Mouse (Mus musculus) liver, adult 2 months (tissue): ENCODE results near the gene Pah. TPM values are rescaled to one million over a fixed set of nuclear protein-coding genes. Genes with fewer than 3 reads are reported as not detected.

Source experiments
- DNase-seq: peaks from one replicate; pipeline ENCODE4 v3.0.0-alpha.2; 2011; ENCODE audit warnings: low read depth, low spot score; ENCODE audit errors: extremely low read depth
- H3K27ac ChIP-seq: fragments of 200-500 bp; replicated peaks from 2 replicates; pipeline ENCODE4 v1.5.1; 2012; ENCODE audit warnings: low read depth, mild to moderate bottlenecking, control low read depth, inconsistent platforms, low read length; ENCODE audit not compliant: insufficient read depth
- H3K27me3 ChIP-seq: fragments of 200-500 bp; 2 replicates; pipeline ENCODE4 v1.6.1; 2012; ENCODE audit warnings: mild to moderate bottlenecking, moderate library complexity, low read length, inconsistent platforms; ENCODE audit not compliant: control insufficient read depth, insufficient read depth
- H3K36me3 ChIP-seq: fragments of 200-500 bp; 2 replicates; pipeline ENCODE4 v1.6.1; 2012; ENCODE audit warnings: low read length, inconsistent platforms; ENCODE audit not compliant: control insufficient read depth, insufficient read depth
- H3K4me1 ChIP-seq: fragments of 200-500 bp; 2 replicates; pipeline ENCODE4 v1.6.1; 2011; ENCODE audit warnings: low read length; ENCODE audit not compliant: control insufficient read depth, insufficient read depth
- H3K4me3 ChIP-seq: fragments of 200-500 bp; 2 replicates; pipeline ENCODE4 v1.5.1; 2011; ENCODE audit warnings: low read depth, mild to moderate bottlenecking, control low read depth, low read length, moderate library complexity; ENCODE audit not compliant: insufficient read depth
- H3K79me2 ChIP-seq: fragments of 200-500 bp; 2 replicates; pipeline ENCODE4 v1.6.1; 2012; ENCODE audit warnings: inconsistent platforms, mild to moderate bottlenecking, low read length, moderate library complexity; ENCODE audit not compliant: control insufficient read depth, insufficient read depth
- H3K9ac ChIP-seq: fragments of 200-500 bp; 2 replicates; pipeline ENCODE4 v1.6.1; 2012; ENCODE audit warnings: low read depth, mild to moderate bottlenecking, control low read depth, inconsistent platforms, low read length
- CTCF ChIP-seq: fragments of 200-500 bp; IDR thresholded peaks from 2 replicates; pipeline ENCODE4 v1.5.1; 2011; ENCODE audit warnings: low read depth, low read length, control low read depth
- POLR2A ChIP-seq: fragments of 200-500 bp; IDR thresholded peaks from 2 replicates; pipeline ENCODE4 v1.6.1; 2011; ENCODE audit warnings: low read length, control low read depth; ENCODE audit not compliant: insufficient read depth; ENCODE audit errors: extremely low read depth
- WGBS: fragments of 180-500 bp; shearing (Covaris S2); methylation state at CpG from one replicate; pipeline ENCODE4 v1.1.7; 2018; 5-methylcytosine and 5-hydroxymethylcytosine counted together
- polyA plus RNA-seq: library from polyadenylated mRNA; depleted of rRNA; stranded (reverse); fragments of >200 nt; gene quantifications from 2 replicates; pipeline ENCODE4 v1.2.3, GENCODE M21; 2012; rRNA removed
- total RNA-seq: library from RNA; depleted of rRNA; stranded (reverse); fragments of >200 nt; gene quantifications from 2 replicates; pipeline ENCODE4 v1.2.3, GENCODE M21; 2014; rRNA removed

Pah gene
- total RNA-seq (1,376 and 1,431 TPM in 2 replicates), polyA plus RNA-seq (489 and 575 TPM in 2 replicates)

GRCm38 (mm10) chr10:87521646-87522045 is at the start of gene Pah:
TSS of gene Pah (plus strand) at chr10:87521795.
- no peaks in the 10 kb centered on the region for H3K27me3 ChIP-seq
- TF ChIP-seq POLR2A = no peak; the same call in 1 of the 2 replicates
- TF ChIP-seq CTCF = no peak
- H3K36me3 ChIP-seq = peaks cover 12% of the 10 kb centered on the region
- peak; percentile 99 for DNase-seq
- whole genome bisulfite sequencing = 19% methylated on average over 5 of the region's 5 CpGs
- peaks cover 17% of the 10 kb centered on the region for H3K4me1 ChIP-seq
- peak within 1 kb of the TSS; percentile 98 for H3K4me3 ChIP-seq
- peak within 1 kb of the TSS; percentile 93 for H3K9ac ChIP-seq
- H3K79me2 ChIP-seq = peaks cover 26% of the 10 kb centered on the region
- peak within 1 kb of the TSS; percentile 99 for H3K27ac ChIP-seq

- Histone ChIP-seq H3K79me2 (no peaks in the 10 kb centered on the region), H3K36me3 (no peaks in the 10 kb centered on the region), H3K4me1 (no peaks in the 10 kb centered on the region), H3K27ac (no peak overlapping the region), H3K27me3 (no peaks in the 10 kb centered on the region), H3K4me3 (no peak overlapping the region), H3K9ac (no peak overlapping the region)
- TF ChIP-seq POLR2A (no peak), CTCF (no peak)
- no peak for DNase-seq
- 84% methylated on average over 10 of the region's 10 CpGs for WGBS
Observed at GRCm38 (mm10) chr10:87473475-87474131, 48.0 kb upstream of the Pah start.

- no peak overlapping the region for H3K4me3 ChIP-seq
- no peaks in the 10 kb centered on the region for H3K36me3 ChIP-seq
- no peaks in the 10 kb centered on the region for H3K4me1 ChIP-seq
- no peaks in the 10 kb centered on the region for H3K27me3 ChIP-seq
- WGBS = 85% methylated on average over 2 of the region's 2 CpGs
- DNase-seq = no peak
- no peak overlapping the region for H3K9ac ChIP-seq
- H3K79me2 ChIP-seq = no peaks in the 10 kb centered on the region
- TF ChIP-seq CTCF = no peak
- TF ChIP-seq POLR2A = no peak
- H3K27ac ChIP-seq = no peak overlapping the region
Observed at GRCm38 (mm10) chr10:87474971-87475370, 46.6 kb upstream of the Pah start.

GRCm38 (mm10) chr10:87477895-87478294 is 43.7 kb upstream of the Pah start:
- Histone ChIP-seq H3K27ac (no peak overlapping the region), H3K27me3 (peaks cover under 1% of the 10 kb centered on the region; the same call in 1 of the 2 replicates)
- 71% methylated on average over 5 of the region's 5 CpGs for WGBS

GRCm38 (mm10) chr10:87484831-87485720 is 36.5 kb upstream of the Pah start:
- H3K4me3 ChIP-seq = no peak overlapping the region
- no peaks in the 10 kb centered on the region for H3K79me2 ChIP-seq
- DNase-seq = no peak
- no peak overlapping the region for H3K27ac ChIP-seq
- peaks cover 12% of the 10 kb centered on the region; the same call in 1 of the 2 replicates for H3K27me3 ChIP-seq
- WGBS = 8% methylated on average over 17 of the region's 17 CpGs
- no peak overlapping the region for H3K9ac ChIP-seq
- no peaks in the 10 kb centered on the region for H3K36me3 ChIP-seq
- TF ChIP-seq CTCF = no peak
- no peak for TF ChIP-seq POLR2A
- no peaks in the 10 kb centered on the region for H3K4me1 ChIP-seq

More at GRCm38 (mm10) chr10:87477895-87478294, 43.7 kb upstream of the Pah start:
- Histone ChIP-seq H3K9ac (no peak overlapping the region), H3K36me3 (no peaks in the 10 kb centered on the region), H3K4me3 (no peak overlapping the region), H3K79me2 (no peaks in the 10 kb centered on the region), H3K4me1 (no peaks in the 10 kb centered on the region)
- DNase-seq = no peak
- TF ChIP-seq CTCF (no peak), POLR2A (no peak)
